Comparison of ENCODE assay signal across 14 mouse cellular contexts in genomic region chr10:84401189-84401588, GRCm38 (mm10). TPM values are rescaled to one million over a fixed set of nuclear protein-coding genes. Genes with fewer than 3 reads are reported as not detected.
DNase-seq lines count a peak whose midpoint lies in the region; ATAC-seq lines count a peak whose summit lies in the region.
"Had no signal": no experiment of that assay in that cellular context is flagged by ENCODE, and none has a peak within 500 bp of the region (broad histone marks: within the 10 kb centered on the region; RNA-seq: fewer than 3 reads in every experiment).

No protein-coding gene starts in this region.

- ATAC-seq in frontal cortex, adult (ENCODE audit: low TSS enrichment), result peak; percentile 14; the same call in 1 of the 2 replicates
- 0 out of 2 replicates have a peak, but pooled peaks have one; percentile 32 for ATAC-seq in forebrain, embryonic 16.5 days
- peak; percentile 61; the same call in 1 of the 2 replicates for ATAC-seq in midbrain, embryonic 13.5 days

- H3K4me2 ChIP-seq in forebrain, embryonic 16.5 days (ENCODE audit: low read length), result no peak overlapping the region
- no peak overlapping the region for H3K4me2 ChIP-seq in midbrain, embryonic 13.5 days (replicated peaks)

- H3K27me3 ChIP-seq in forebrain, embryonic 16.5 days (replicated peaks; ENCODE audit: control insufficient read depth, insufficient read depth, low read length), result no peaks in the 10 kb centered on the region
- H3K27me3 ChIP-seq in midbrain, embryonic 13.5 days, result no peaks in the 10 kb centered on the region
- H3K27me3 ChIP-seq: heart, embryonic 12.5 days had no signal

- H3K27ac ChIP-seq in forebrain, embryonic 16.5 days (ENCODE audit: low read length), result peak overlapping the region; percentile 56
- H3K27ac ChIP-seq in midbrain, embryonic 13.5 days, result no peak overlapping the region
- H3K27ac ChIP-seq: kidney, postnatal 0 days had no signal

- no peak overlapping the region for H3K9ac ChIP-seq in forebrain, embryonic 16.5 days (replicated peaks; ENCODE audit: low read depth, low read length)
- H3K9ac ChIP-seq in midbrain, embryonic 13.5 days (replicated peaks), result no peak overlapping the region

- H3K4me3 ChIP-seq in forebrain, embryonic 16.5 days (replicated peaks; ENCODE audit: low read length), result no peak overlapping the region
- H3K4me3 ChIP-seq in midbrain, embryonic 13.5 days (replicated peaks), result no peak overlapping the region
- H3K4me3 ChIP-seq: heart, embryonic 12.5 days had no signal

- H3K36me3 ChIP-seq in forebrain, embryonic 16.5 days (ENCODE audit: control insufficient read depth, insufficient read depth), result no peaks in the 10 kb centered on the region
- H3K36me3 ChIP-seq in midbrain, embryonic 13.5 days, result no peaks in the 10 kb centered on the region

- no peak for DNase-seq in frontal cortex, postnatal 36 days (ENCODE audit: low spot score in 2 of 2)
- DNase-seq in brain, adult 2 months (ENCODE audit: low read depth, low spot score), result peak; percentile 63
- DNase-seq in right cerebral cortex, adult 18-20 months, result no peak
- no peak for DNase-seq in adrenal gland, adult 18-20 months (ENCODE audit: low spot score in 2 of 2)
- no peak for DNase-seq in frontal cortex, postnatal 10 days (ENCODE audit: low spot score in 2 of 2)
- DNase-seq: cerebellum, adult 11 months; liver had no signal

- no peaks in the 10 kb centered on the region for H3K9me3 ChIP-seq in forebrain, embryonic 16.5 days (ENCODE audit: control insufficient read depth, low read length)
- peaks cover 3% of the 10 kb centered on the region; the same call in 1 of the 2 replicates for H3K9me3 ChIP-seq in midbrain, embryonic 13.5 days
- H3K9me3 ChIP-seq: heart, embryonic 12.5 days had no signal

- 9% methylated on average over 4 of the region's 4 CpGs for WGBS in forebrain, embryonic 16.5 days
- 6% methylated on average over 4 of the region's 4 CpGs for WGBS in midbrain, embryonic 13.5 days

- peaks cover 46% of the 10 kb centered on the region for H3K4me1 ChIP-seq in forebrain, embryonic 16.5 days (replicated peaks; ENCODE audit: control insufficient read depth, insufficient read depth, low read length)
- H3K4me1 ChIP-seq in midbrain, embryonic 13.5 days (replicated peaks), result peaks cover 41% of the 10 kb centered on the region

RNA-seq across cellular contexts. Expression of gene Nuak1, which starts 39.2 kb away (rescaled TPM):
- polyA plus RNA-seq in forebrain, embryonic 16.5 days (2015; fragmentation: Nextera tagmentation; extraction: Ambion mirVana), result 12.5 and 15.7 TPM in 2 replicates
- 4.9 and 5.0 TPM in 2 replicates for polyA plus RNA-seq in midbrain, embryonic 13.5 days (2015; fragmentation: Nextera tagmentation; extraction: Ambion mirVana)
- 1 to 10 TPM; 5.4 to 6.8 TPM for total RNA-seq in adrenal gland, adult 18-20 months (2021)
- polyA plus RNA-seq: activated CD4-positive, CD25-positive, alpha-beta regulatory T cell, adult 4 months; inflammation-experienced regulatory T-cells, adult 6 months had no signal
